Mouse (Mus musculus) lung, postnatal 0 days (tissue): ENCODE measurements around the gene Os9.
"Not testable (repeated sequence)": the region's sequence is repeated elsewhere in the genome, so short reads cannot be mapped to it uniquely, and the experiment has no call there.

Experiments used
- CTCF ChIP-seq: IDR thresholded peaks from 2 replicates; pipeline ENCODE4 v1.5.1; 2016; ENCODE audit warnings: antibody characterized with exemption, mild to moderate bottlenecking
- EP300 ChIP-seq: IDR thresholded peaks from 2 replicates; pipeline ENCODE4 v1.6.1; 2016; ENCODE audit warnings: antibody characterized with exemption, mild to moderate bottlenecking, control low read depth

DNA sequence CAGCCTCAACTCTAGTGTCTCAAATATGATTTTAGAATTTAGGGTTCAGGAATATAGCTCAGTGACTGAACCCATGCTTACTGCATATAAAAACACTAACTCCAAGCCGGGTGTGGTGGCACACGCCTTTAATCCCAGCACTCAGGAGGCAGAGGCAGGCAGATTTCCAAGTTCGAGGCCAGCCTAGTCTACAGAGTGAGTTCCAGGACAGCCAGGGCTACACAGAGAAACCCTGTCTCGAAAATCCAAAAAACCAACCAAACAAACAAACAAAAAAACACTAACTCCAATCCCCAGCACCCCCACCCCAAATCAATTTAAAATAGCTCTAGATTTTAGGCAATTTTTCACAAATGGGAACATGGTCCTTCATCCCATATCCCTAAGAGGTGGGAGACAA, 58.8 kb downstream of the Os9 start:
- not testable (repeated sequence) for TF ChIP-seq CTCF, EP300
